Mouse (Mus musculus): ENCODE measurements around the gene Zzz3.
A peak's percentile ranks its signal among the peaks of the same experiment; 100 is the strongest.

The Zzz3 gene

DNA sequence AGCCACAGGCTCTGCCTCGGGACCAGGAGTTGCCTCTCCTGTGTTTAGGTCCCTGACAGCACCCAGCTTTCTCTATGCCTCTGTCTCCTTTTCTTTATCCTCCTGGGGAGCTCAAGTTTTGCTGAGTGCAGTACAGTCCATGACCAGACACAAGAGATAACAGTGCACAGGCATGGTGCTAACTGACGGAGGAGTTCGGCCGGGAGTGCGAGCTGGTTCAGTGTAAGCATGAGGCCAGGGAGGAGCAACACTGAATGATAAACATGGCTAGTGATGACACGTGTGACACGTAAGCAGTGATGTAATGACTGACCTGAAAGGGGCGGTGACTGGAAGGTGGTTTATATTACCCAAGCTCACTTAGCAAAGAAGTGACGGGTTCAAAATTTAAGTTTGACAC is 71.6 kb downstream of the Zzz3 start:
- no peak for ATAC-seq (ENCODE audit: low TSS enrichment)

DNA sequence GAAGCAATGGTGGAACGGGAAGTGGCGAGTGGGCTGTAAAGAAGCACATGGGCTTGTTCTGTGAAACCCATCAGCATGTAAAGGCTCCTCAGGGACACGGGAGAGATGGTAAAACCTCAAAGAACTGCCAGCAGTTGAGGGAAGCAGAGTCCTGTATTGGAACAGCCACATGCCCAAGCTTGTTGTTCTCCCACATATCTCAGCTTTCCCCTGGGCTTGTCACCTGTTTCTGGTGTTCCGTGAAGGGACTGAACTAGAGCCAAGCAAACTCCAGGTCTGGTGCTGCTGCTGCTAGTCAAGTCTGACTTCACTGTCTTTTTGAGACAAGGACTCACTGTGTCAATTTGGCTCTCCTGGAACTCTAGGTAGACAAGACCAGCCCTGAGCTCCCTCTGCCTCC is 72.0 kb downstream of the Zzz3 start:
- no peak for ATAC-seq (ENCODE audit: low TSS enrichment)

DNA sequence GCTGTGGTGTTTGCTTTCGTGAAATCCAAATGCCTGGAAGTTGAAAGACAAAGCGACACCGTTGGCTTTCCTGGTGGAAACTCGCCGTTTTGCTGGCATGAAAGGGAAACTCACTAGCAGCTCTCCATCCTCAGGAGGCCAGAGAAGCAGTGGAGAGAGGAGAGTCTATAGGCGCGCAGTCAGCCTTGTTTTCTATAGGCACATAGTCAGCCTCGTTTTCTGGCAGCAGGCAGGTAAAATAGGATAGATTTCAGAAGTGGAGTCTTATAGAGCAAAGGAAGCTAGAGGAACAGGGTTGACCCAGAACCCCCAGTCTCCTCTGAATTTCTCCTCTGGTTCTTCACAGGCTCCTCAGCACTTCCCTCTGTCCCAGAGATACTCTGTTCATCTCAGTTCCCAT is 72.8 kb downstream of the Zzz3 start:
- ATAC-seq (ENCODE audit: low TSS enrichment): no peak

DNA sequence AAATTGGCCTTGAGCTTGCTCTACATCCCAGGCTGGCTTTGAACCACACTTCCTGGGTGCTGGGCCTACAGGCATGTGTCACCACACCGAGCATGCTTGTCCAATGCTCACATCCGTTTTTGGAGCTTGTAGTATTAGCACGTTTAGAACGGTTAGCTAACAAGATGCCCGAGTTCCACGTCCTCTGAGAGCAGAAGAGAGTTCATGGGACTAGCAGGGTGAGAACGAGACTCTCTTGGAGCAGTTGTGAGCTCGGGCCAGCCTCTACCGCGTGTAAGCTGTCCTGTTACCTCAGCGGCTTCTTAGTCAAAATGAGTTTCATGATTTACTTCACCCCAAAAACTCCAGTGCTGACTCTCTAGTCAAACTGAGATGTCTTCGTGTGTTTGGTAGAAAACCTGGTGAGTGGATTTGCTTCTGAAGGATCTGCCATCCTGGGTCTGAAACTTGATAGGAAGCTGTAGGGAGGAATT is 73.3 kb downstream of the Zzz3 start:
- no peak for ATAC-seq (ENCODE audit: low TSS enrichment)

DNA sequence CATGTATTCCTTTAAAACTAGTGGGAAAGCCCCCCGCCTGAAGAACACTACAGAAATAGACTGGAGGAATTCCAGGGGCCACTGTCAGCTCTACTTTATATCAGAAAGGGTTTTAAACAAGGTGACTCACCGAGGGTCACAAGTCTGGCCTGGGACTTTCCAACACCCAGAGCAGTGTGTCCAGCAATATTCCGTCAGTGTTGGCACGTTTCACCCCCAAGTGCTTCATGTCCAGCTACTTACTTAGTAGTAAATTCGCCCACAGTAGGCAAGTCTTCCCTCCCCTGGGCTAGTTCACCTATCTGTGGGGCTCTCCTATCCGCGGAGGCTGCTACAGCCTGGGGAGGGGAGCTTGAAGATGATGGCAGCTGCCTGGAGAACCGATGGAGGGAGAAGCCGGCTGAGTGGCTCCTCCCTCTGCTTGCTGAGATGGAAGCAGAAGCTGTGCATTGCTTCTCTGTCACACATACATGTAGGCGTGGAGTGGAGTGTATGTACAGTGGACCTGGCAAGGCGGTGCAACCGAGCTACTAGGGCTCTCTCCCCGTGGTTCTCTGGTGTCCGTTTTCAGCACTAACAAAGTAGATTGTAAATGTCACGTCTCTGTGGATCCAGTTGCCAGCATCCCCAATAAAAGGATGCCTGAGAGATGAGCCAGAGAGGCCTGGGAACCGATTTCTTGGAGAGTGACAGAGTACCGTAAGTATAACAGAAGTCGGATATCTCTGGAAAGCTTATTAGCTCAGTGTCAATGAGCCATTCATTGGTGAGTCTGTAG is 74.3 kb downstream of the Zzz3 start:
- ATAC-seq (ENCODE audit: low TSS enrichment): peak; percentile 36; the same call in 1 of the 2 replicates

DNA sequence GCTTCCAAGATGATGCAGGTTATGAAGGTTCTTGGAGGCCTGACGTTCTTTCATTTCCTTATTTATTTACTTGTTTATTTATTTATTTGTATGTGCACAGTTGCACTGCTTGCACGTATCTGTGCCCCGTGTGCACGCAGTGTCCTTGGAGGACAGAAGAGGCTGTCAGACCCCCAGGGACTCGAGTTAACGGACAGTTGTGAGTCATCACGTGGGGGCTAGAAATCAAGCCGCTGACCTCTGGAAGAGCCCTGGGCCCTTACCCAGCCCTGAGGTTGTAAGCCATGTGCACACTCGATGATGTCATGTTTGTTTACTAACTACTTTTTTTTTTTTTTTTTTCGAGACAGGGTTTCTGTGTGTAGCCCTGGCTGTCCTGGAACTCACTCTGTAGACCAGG is 75.1 kb downstream of the Zzz3 start:
- ATAC-seq (ENCODE audit: low TSS enrichment): no peak

DNA sequence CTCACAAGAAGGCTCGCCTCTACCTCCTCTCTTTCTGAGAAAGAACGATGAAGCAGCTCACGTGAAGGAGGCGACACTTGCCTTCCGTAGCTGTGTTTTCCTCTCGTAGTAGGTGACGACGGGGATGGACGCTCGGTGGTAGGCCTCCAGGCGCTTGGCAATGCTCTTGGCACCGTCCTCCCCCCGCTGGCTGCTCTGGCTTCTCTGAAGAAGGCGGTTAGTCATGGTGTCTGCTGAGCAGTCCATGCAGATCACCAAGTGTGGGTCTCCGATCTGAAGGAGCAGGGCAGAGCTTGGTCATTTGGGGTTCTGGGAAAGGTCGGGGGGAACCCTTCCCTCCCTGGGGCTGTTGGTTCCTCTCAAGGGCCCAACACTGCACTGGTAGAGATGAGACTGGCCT is 77.4 kb downstream of the Zzz3 start:
- no peak for ATAC-seq (ENCODE audit: low TSS enrichment)

DNA sequence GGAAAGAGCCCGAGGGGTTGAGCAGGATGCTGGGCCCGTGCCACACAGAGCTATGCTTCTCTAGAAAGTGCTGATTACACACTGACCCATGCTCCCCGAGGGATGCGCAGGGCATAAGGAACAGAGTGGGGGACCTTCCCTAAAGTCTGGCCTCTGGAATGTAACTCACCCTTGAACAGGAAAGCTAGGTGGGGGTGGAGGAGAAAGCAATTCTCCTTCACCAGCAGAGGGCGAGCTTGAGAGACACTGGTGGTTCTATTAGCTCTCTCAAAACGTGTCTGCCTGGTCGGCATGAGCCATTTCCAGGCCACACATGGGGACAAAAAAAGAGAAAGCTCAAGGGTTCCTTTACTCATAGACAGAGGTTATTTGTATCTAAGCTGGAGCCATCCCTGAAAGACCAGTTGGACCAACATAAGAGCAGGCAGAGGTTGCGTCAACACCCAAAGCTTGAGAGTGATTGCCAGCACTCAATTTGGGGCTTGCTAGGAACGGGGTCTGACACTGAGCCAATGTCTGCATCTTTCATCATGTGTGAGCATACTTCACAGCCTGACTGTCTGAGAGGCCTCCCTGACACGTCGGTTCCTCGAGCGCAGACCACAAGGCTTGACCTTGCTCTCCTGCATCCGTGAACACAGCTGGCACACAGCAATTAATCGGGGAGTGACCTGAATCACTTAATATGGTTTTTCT is 79.5 kb downstream of the Zzz3 start:
- peak; percentile 58 for ATAC-seq (ENCODE audit: low TSS enrichment)

DNA sequence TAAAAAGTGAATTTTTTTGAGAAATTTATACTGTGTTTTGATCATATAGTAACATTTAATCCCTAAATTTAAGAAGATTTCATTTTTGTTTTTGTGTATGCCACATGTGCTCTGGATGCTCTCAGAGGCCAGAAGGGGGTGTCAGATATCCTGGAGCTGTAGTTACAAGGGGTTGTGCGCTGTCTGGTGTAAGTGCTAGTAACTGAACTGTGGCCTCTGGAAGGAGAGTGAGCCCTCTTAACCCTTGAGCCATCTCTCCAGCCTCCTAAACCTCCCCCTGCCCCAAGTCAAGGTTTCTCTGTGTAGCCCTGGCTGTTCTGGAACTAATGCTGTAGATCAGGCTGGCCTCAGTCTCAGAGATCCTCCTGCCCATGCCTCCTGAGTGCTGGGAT is 80.0 kb downstream of the Zzz3 start:
- ATAC-seq (ENCODE audit: low TSS enrichment): no peak

DNA sequence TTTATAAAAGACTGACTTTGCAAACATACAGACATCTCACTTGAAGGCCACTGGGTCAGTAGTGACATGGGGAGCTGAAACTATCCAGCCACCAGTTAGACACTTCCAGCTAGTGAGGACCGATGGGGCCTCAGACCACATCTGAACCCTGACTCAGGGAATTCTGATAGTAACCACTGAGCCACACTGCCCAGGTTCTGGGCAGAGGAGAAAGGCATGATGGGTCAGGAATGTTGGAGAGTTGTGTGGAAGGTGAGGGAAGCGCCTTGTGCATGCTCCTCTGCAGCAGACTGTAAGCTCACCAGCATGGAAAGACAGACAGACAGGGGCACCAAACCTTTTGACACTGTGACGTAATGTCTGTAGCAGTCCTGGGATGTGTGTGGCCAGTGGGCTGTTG is 80.6 kb downstream of the Zzz3 start:
- no peak for ATAC-seq (ENCODE audit: low TSS enrichment)

DNA sequence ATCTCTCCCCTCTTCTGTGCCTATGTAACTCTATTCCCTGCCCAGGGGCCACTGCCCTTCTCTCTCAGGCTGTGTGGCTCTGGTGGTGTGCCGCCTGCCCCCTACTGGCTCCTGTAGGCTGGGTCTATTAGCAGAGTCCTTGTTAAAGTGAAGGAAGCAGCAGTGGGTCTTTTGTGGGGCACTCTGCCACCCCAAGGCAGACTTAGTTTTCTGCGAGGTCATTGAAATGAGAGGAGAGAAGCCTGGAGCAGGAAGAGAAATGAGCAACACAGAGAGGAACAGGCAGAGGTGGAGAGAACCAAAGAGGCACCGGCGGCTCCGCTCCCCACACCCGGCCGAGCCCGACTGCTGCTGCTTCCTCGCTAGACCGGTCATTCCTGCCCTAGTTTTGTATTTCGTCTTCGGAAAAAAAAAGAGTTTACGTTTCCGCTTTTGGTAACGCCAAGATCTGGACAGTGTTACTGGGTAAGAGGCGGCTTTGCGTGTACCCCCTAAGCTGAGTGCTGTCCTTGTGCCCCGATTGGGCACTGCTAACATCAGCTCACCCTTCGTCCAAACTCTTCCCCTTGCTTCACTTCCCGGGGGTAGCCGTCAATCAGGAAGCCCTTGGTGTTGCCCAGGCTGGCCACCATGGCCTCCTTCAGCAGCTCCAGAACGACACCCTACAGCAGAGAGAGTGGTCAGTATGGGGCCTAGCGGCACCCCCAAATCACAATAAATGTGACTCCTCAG is 82.7 kb downstream of the Zzz3 start:
- ATAC-seq (ENCODE audit: low TSS enrichment): peak; percentile 74

DNA sequence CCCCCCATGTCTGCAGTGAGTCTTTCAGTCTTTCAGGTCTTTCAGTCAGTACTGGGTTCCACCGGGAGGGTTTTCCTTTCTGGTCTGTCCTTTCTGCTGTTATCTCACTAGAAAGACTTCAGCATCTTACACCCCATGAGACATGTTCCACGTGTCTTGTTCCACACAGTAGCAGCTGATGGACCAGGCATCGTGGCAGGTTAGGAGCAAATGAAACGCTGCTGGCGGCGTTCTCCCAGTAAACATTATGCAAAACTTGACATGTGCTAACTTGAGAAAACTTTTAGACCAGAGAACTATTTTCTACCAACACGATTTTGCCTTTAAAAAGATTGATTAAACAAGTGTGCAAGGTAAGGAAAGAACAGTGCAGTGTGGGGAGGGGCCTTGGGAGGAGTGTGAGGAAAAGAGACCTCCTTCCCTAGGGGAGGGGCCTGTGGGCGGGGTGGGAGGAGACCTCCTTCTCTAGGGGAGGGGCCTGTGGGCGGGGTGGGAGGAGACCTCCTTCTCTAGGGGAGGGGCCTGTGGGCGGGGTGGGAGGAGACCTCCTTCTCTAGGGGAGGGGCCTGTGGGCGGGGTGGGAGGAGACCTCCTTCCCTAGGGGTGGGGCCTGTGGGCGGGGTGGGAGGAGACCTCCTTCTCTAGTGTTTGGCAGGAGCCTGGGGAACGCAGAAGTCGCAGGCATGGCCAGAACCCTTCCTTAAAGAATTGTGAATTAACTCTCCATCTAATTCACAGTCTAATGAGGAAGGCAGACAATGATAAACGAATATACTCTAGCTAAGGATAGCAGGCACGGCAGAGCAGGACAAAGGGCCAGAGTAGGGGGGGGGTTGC is 83.5 kb downstream of the Zzz3 start:
- ATAC-seq (ENCODE audit: low TSS enrichment): no peak

DNA sequence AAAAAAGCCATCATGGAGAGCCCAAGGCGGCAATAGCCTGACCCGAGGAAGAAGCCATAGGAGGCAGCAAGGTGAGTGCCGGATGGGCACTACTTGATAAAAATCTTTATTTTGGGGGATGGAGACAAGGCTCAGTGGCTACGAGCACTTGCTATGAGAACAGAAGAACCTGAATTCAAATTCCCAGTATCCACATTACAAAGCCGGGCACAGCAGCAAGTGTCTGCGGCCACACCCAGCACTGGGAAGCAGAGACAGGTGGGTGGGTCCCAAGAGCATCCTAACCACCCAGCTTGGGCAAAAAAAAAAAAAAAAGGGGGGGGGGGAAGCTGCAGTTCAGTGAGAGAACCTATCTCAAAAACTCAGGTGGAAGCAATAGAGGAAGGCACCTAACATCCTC is 85.1 kb downstream of the Zzz3 start:
- ATAC-seq (ENCODE audit: low TSS enrichment): no peak

DNA sequence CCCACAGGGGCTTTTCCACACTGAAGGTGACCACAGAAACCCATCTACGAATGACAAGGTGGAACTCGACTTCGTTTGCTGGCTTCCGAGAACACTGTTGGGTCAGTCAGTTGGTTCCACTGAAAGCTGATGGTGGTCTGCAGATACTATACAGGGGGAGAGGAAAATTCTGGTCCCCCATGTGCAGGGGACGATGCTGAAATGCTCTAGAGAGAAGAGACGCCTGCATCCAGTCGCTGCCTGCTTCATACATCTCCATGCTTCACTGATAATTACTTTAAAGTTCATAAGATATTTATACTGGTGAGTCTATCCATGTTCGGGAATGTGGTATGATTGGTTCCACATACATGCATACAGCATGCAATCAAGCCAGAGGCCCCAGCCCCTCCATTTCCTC is 86.9 kb downstream of the Zzz3 start:
- no peak for ATAC-seq (ENCODE audit: low TSS enrichment)

DNA sequence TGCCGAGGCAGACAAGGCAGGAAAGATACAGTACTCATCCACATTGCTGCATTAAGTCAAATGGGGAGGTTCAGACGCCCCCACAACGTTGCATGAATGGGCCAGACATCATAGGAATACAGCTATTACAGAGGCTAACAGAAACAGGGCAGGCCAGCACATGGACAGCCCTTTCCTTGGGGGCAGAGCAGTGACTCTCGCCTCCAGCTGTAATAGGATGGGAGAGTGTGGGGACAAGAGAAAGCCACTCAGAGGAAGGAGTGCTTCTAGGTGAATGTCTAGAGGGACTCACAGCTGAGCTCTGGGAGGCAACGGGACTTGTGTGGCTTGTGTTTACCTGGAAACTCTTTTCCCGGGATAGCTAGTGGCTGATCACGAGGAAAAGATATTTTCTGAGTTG is 88.5 kb downstream of the Zzz3 start:
- peak; percentile 53 for ATAC-seq (ENCODE audit: low TSS enrichment)

DNA sequence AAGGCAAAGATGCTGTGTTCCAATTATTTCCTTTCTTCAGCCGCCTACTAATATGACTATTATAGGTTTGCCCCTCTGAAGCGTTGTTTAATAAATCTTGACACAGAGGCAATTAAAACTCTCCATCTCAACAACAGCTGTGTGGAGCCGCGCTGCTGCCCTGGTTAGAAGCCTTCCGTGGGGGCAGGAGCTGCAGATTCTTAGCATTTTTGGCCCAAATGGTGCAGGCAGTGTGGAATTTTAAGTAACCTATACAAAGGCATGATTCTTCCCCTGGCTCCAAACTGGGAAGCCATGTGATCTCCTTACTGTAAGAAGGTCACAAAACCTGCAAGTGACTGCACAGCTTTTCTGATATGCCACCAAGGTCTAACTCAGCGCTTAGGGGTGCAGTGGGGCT is 88.9 kb downstream of the Zzz3 start:
- ATAC-seq (ENCODE audit: low TSS enrichment): peak; percentile 63

DNA sequence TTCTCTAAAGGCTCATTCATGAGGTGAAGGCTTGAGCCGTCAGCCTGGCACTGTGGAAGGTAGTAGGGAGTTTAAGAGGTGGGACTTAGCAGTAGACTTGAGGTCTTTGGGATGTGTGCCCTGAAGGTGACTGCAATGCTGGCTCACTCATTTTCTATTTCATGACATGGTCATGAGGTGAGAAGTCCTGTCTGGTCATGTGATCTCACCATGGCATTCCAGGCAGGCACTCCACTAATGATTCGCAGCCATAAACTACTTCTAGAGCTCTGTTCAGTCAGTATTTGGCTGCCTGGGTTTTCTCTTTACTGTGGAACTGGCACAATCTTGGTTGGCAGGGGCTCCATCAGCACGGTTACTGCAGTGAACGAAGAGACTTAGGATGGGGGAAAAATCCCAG is 93.7 kb downstream of the Zzz3 start:
- ATAC-seq (ENCODE audit: low TSS enrichment): no peak

DNA sequence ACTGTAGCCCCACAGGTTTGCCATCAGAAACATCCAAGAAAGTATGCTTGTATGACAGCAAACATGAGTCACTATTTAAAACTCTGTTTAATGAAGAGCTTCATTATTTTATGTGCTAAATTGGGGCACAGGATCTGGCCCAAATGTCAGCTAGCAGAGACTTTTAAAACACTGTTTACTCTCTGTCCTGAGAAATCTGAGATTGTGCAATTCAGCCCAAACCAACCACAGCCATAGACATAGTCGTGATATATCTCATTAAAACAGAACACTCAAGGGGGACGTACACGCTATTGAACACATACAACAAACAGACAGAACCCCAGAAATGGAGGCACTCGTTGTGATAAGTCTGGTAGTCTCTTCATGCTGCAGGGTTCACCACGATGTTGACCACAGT is 95.2 kb downstream of the Zzz3 start:
- ATAC-seq (ENCODE audit: low TSS enrichment): no peak

DNA sequence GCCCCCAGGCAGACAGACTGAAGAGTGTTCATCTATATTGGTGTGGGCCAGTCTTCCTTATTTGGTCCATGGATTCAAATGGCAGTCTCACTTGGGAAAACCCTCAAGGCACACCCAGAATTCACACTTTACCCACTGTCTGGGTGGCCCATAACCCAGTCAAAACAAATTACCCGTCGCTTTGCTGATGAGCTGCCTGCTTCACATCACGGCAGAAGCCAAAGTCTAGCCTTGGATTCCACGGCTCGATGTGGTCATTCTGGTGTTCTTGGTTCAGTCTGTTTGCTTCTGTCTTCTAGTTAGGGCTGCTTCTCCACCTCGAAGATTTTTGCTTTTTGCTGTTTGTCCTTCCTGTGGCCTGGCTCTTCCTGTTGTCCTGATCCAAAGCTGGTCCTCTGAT is 97.0 kb downstream of the Zzz3 start:
- no peak for ATAC-seq (ENCODE audit: low TSS enrichment)

DNA sequence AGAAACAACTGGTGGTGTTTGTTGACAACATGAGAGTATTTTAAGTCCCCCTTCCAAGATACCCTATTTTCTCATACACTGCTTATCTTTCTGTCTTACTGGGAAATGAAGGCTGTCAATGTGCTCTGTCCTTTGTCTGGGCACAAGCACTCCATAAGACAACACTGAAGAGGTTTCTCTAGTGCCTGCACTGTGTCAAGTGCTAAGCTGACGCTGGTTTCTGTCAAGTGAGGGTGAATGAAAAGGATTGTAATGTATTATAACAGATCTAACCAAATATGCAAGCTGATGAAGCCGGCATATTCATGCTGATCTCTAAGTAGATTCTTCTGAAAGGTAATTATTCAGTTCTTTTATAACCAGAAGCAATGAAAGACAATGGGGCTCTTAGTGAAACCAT is 98.5 kb downstream of the Zzz3 start:
- ATAC-seq (ENCODE audit: low TSS enrichment): no peak

DNA sequence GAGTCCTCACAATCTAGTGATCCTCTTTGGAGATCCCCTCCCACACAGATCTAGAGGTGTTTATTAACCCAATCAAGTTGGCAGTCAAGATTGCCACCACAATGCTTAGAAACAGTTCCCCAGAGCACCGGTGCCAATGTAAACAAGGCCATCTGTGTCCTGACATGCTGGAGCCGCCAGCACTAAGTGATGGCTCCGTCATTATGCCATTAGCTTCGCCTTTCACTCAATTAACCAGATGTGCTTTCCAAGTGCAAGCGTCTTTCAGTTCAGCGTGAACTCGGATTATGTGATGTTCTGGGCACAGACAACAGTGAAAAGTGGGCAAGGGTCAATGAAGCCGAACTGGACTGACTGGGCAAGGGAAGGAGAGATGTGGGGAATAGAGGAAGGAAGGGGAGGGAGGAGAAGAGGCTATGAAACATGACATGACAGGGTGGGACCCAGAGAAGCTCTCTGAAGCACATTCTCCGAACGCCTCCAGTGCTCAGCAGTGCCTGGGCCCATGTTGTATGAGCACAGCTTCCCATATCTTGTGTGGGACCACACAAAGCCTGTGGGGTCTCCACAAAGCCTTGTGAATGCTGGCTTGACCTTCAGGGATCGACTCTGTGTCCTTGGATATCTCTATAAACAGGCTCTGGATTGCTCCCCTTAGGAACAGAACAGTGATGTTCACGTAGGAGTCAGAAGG is 99.5 kb downstream of the Zzz3 start:
- no peak; the same call in 1 of the 2 replicates for ATAC-seq (ENCODE audit: low TSS enrichment)

Measured in frontal cortex, adult (tissue).